Mouse (Mus musculus): Measurements from ENCODE around the gene Podxl.

Gene Podxl

DNA sequence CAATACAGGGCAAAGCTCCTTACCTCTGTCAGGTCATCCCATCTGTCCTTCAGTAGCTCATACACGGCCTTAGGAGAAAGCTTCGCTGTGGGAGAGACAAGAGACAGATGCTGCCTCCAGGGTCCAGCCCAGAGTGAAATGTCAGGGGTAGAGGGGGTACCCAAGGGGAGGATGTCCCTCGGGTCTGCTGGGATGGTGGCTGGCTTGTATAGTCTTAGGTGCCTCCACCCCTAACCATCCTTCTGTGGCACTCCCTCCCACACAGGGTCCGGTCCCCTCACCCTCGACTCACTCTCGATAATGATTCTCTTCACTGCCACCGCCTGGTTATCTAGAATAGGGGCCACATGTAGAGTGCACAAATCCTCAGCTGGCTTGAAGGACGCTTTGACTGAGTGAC is 39.1 kb downstream of the Podxl start:
- in situ Hi-C loops (cut with MboI, MseI) = no loop called here

- in situ Hi-C loops (cut with MboI, MseI) = no loop called here
Measured at GRCm38 (mm10) chr6:31524121-31524520, 39.7 kb downstream of the Podxl start.

DNA sequence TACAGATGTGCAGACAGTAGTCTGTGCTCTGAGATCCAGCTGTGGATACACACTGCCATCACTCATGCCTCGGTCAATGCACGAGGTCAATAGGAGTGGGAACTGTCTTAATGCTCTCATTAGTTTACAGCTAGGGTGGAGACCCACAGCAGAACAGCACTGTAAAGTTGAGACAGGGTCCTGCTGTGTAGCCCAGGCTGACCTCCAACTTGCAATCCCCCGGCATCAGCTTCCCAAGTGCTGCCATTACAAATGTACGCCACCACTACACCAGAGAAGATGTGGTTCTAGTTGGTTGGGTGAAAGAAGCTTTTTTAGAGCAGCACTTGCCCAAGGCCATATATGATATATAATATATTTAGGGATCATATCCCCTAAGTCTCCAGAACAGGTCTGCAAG is 40.1 kb downstream of the Podxl start:
- in situ Hi-C loops (cut with MboI, MseI) = no loop called here

DNA sequence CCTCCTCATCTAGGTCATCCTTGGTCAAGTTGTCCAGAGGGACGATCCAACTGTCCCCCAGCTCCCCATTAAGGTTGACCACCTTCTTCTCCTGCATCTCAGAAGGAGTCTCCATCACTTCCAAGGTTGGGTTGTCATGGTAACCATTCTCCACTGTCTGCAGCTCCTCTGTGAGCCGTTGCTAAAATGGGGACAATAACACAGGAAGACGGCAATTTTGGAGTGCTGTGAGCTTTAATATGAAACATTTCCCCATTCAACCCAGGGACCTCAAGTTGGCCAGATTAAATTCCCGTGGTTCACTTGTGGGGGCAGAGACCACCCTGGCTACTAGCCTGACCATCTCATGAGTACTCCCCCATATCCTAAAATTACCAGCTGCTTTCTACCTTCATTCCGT is 40.7 kb downstream of the Podxl start:
- in situ Hi-C loops (cut with MboI, MseI) = no loop called here

- in situ Hi-C loops (cut with MboI, MseI) = no loop called here
Measured at GRCm38 (mm10) chr6:31522478-31522877, 41.3 kb downstream of the Podxl start.

DNA sequence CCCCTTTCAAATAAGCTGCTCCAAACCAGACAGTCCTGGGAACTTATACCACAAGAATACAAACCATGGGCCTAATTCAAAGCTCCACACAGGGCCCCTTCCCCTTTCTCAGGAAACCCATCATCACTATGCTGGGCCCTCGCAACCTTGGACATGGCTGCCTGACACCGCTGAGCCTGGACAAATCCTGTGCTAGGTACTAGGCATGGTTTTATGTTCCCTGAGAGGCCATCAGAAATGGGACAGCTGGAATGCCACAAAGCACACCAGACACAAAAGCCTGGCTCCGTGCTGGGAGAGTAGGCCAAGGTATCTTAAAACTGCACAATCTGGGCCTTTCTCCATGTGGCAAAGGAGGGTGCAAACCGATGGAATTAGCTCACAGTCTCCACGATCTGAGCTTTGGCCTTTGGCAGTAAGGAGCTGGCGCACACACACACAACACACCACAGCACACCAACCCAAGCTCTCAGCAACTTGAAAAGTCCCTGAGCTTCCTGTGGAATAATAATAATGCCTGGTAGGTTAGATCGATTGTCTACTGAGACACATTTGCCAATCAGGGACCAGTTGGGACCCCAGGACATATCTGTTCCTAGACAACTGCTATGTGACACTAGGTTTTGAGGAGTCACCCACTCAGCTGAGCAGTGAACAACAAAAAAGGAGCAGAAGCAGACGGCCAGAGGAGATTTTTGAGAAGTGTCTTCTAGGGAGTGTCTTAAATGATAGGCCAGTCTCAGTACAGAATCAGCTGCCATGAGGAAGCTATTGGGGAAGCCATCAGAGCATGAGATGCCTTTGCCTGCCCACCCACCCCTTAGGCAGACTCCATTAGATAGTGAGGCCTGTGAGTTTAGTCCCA is 42.1 kb downstream of the Podxl start:
- in situ Hi-C loops (cut with MboI, MseI) = no loop called here

GRCm38 (mm10) chr6:31520486-31521215 is 43.1 kb downstream of the Podxl start:
- in situ Hi-C loops (cut with MboI, MseI) = no loop called here

- in situ Hi-C loops (cut with MboI, MseI) = no loop called here
Measured at GRCm38 (mm10) chr6:31519001-31519471, 44.7 kb downstream of the Podxl start.

DNA sequence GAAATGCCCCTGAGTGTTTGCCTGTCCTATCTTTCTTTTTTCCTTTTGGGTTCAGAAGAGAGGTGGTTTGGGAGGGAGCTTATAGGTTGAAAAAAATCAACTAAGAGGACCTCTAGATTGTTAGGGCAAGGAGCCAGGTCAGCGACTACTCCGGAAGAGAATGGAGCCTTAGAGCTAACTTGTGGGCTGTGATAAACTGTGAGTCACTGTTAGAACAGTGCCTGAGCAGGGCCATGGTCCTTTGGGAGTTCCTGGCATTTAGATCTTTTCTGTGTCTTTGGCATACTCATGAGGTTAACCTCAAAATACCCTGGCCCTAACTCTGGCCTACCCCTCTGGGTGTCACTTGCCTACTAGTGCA is 45.5 kb downstream of the Podxl start:
- in situ Hi-C loops (cut with MboI, MseI) = no loop called here

GRCm38 (mm10) chr6:31517681-31518337 is 46.0 kb downstream of the Podxl start:
- in situ Hi-C loops (cut with MboI, MseI) = no loop called here

GRCm38 (mm10) chr6:31513726-31514125 is 50.1 kb downstream of the Podxl start:
- in situ Hi-C loops (cut with MboI, MseI) = no loop called here

DNA sequence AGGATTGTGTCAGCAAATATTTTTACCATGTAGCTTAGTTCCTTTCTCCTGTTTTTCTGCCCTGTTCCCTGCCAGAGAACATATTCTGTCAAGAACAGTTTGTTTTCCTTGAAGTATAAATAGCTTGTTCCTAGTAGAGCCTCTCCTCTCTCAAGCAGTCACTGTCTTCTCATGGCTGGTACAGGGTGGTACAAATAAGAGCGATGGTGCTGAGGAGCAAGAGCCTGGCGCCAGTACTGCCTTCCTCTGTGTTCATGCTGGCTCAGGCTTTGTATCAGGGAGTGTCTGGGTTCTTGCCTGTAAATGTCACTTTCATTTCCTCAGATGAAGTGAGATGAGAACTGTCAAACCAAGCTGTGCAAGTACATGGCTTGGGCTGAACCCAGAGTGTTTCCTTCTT is 61.2 kb downstream of the Podxl start:
- in situ Hi-C loops (cut with MboI, MseI) = no loop called here

DNA sequence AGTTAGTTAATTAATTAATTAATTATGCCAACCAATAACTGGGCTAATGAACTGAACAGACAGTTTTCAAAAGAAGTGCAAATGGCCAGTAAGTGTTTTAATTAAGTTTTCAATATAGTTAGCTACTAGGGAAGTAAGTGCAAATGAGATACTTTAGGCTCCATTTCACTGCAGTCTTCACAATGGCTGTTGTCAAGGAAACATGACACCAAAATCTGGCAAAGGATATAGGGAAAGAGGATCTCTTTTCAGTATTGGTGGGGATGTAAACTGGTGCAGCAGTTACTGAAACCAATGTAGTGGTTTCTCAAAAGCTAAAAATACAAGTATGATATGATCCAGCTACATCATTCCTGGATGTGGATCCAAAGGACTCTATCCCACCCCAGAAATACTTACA is 63.1 kb downstream of the Podxl start:
- in situ Hi-C loops (cut with MboI, MseI) = no loop called here

- in situ Hi-C loops (cut with MboI, MseI) = no loop called here
Measured at GRCm38 (mm10) chr6:31500260-31500659, 63.5 kb downstream of the Podxl start.

GRCm38 (mm10) chr6:31499836-31500235 is 63.9 kb downstream of the Podxl start:
- in situ Hi-C loops (cut with MboI, MseI) = loop anchor here (10.0 kb wide), 1 partner anchor 1935 kb away; no protein-coding TSS in a partner anchor

GRCm38 (mm10) chr6:31496227-31496626 is 67.6 kb downstream of the Podxl start:
- in situ Hi-C loops (cut with MboI, MseI) = loop anchor here (10.0 kb wide), 1 partner anchor 1931 kb away; no protein-coding TSS in a partner anchor

DNA sequence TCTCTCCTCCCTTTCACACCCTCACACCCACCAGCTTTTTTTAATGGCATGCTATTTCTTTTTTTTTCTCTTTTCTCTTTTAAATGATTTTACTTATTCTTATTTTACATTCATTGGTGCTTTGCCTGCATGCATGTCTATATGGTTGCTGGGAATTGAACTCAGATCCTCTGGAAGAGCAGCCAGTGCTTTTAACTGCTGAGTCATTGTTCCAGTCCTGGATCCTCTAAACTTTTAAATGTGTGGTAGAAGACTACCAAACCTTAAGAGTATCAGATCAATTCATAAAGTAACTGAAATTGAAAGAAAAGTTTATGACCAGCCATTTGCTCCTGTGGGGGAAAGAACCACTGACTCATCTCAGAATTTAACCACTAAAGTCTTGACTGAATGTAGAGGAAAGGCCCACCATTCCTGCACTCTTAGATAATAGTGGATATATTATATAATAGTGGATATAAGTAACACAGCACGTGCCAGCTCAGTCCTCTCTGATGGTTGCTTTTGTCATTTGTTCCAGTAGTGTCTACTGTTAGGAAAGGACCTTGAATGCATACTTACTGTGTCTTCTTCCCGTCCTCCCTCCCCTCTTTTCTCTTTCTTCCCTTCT is 68.6 kb downstream of the Podxl start:
- in situ Hi-C loops (cut with MboI, MseI) = loop anchor here (10.0 kb wide), 1 partner anchor 1930 kb away; no protein-coding TSS in a partner anchor

DNA sequence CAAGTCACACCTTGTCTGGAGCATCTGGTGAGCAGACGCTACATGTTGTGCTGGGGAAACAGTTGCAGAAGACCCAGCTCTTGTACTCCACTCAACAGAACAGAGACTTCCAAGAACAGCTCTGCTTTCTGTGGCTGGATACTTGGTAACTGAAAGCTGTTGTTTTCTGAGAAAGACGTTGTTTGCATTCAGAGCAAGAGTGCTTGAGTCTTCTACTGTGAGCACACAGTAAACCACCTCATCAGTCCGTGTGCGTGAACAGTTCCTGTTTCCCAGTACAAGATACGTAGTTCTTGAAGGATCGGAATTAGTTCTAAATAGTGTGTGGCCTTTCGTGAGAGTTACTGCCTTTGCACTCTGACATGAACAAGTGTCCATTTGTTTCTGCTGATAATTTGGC is 73.8 kb downstream of the Podxl start:
- in situ Hi-C loops (cut with MboI, MseI) = loop anchor here (10.0 kb wide), 1 partner anchor 1925 kb away; no protein-coding TSS in a partner anchor

DNA sequence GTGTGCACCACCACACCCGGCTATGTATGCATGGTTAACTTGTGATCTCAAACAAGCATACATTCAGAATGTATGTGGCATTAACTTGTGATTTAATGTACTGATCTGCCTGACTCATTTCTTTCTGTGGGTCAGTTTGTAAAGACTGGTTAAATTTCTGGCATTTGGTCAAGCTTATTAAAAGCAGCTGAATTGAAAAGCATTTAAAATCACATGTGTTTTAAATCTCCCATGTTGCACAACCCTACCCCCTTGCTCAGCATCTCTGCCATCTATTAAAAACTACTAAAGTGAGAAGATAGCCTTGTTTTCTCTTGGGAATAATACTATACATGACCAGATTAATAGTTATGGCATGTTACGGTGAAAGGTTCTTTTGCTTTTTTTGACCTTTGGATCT is 77.2 kb downstream of the Podxl start:
- in situ Hi-C loops (cut with MboI, MseI) = no loop called here

GRCm38 (mm10) chr6:31480008-31480407 is 83.8 kb downstream of the Podxl start:
- in situ Hi-C loops (cut with MboI, MseI) = no loop called here

DNA sequence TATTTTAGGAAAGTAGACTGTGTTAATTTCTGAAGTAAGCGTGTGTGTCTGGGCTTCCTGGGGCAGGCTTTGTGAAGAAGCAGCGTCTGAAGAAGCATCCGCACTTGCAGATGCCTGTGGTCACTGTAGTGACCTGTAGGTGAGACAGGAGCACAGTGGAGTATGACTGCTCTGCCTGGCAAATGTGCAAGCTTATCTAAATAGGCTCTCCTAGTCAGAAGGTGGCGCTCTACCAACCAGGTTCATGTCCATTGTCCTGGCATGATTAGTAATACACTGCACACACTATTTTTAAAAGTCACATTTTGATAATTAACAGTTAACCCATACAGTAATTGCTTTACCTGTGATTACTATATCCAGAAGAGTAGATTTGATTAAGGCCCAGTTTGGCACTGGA is 85.6 kb downstream of the Podxl start:
- in situ Hi-C loops (cut with MboI, MseI) = no loop called here
